Mouse (Mus musculus) E14TG2a.4 (cell line): ENCODE measurements at regions not wholly inside any gene's neighbourhood (a gene's known extent, or its start where the extent isn't known, plus 50 kb on each side); places are given as distances from the start of the nearest gene placed in this dataset.

Source experiments
- CTCF ChIP-seq: conservative IDR thresholded peaks from 2 replicates; pipeline ENCODE4 v1.5.1; 2014; ENCODE audit warnings: low read length
- POU5F1 ChIP-seq: IDR thresholded peaks from 2 replicates; pipeline ENCODE4 v1.6.1; 2014; ENCODE audit warnings: low read length, borderline replicate concordance

- TF ChIP-seq CTCF (no peak), POU5F1 (no peak)
These were observed 291.7 kb downstream of the Tbc1d1 start for GRCm38 (mm10) chr5:64447847-64448246.
